Mouse (Mus musculus): ENCODE measurements around the gene Gm12830. TPM values are rescaled to one million over a fixed set of nuclear protein-coding genes. Genes with fewer than 3 reads are reported as not detected.

Gm12830 gene
- polyA plus RNA-seq, 1 experiment, result not detected

- no peak overlapping the region for H3K4me3 ChIP-seq (ENCODE audit: insufficient read depth, low read depth, low read length)
- TF ChIP-seq CTCF (IDR thresholded peaks at IDR 0.05; ENCODE audit: insufficient read depth, low read depth, low read length), result no peak
- 6% methylated on average over 11 of the region's 11 CpGs for whole genome bisulfite sequencing
- peaks cover under 1% of the 10 kb centered on the region for H3K4me1 ChIP-seq (ENCODE audit: control insufficient read depth, insufficient read depth, low read length)
- H3K27ac ChIP-seq (ENCODE audit: insufficient read depth, low read depth, low read length), result no peak overlapping the region
These were observed 81.9 kb downstream of the Gm12830 start for GRCm38 (mm10) chr4:114903422-114903782.

DNA sequence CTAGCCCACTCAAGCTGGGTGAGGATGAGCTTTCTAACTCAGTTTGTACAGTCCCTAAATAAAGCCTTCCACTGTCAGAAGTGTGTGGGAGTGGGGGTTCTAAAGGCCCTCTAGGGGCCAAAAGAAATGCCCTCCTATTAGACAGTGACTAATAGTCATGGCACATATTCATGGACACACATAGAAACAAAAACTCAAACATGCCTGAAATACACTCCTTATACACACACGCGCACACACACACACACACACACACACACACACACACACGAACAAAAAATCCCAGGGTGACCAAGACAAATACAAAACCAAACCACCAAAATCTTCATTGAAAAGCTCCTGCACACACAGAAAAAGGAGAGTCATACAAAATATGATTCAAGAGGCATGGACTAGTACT lies 84.0 kb downstream of the Gm12830 start:
- Histone ChIP-seq H3K4me1 (ENCODE audit: control insufficient read depth, insufficient read depth, low read length) (peaks cover 10% of the 10 kb centered on the region), H3K4me3 (ENCODE audit: insufficient read depth, low read depth, low read length) (no peak overlapping the region), H3K27ac (ENCODE audit: insufficient read depth, low read depth, low read length) (no peak overlapping the region)
- WGBS, result 60% methylated on average over 3 of the region's 3 CpGs
- TF ChIP-seq CTCF (IDR thresholded peaks at IDR 0.05; ENCODE audit: insufficient read depth, low read depth, low read length), result no peak
- no peak for TF ChIP-seq POLR2A (IDR thresholded peaks at IDR 0.05; ENCODE audit: insufficient read depth, low read depth, low read length)

Other genes starting within 250 kb of the Gm12830 start
- not detected in 2 replicates for gene Foxd2, start 87.2 kb downstream of the Gm12830 start, polyA plus RNA-seq (2012; ENCODE audit: insufficient read depth, insufficient read length, low replicate concordance, missing spikeins)
- not detected in 2 replicates for gene Foxe3, start 104.3 kb downstream of the Gm12830 start, polyA plus RNA-seq (2012; ENCODE audit: insufficient read depth, insufficient read length, low replicate concordance, missing spikeins)
- not detected in 2 replicates for gene Cmpk1, start 165.5 kb downstream of the Gm12830 start, polyA plus RNA-seq (2012; ENCODE audit: insufficient read depth, insufficient read length, low replicate concordance, missing spikeins)
- gene Stil, start 178.4 kb downstream of the Gm12830 start, polyA plus RNA-seq (2012; ENCODE audit: insufficient read depth, insufficient read length, low replicate concordance, missing spikeins), result not detected in 2 replicates
- gene Tal1, start 234.7 kb downstream of the Gm12830 start, polyA plus RNA-seq (2012; ENCODE audit: insufficient read depth, insufficient read length, low replicate concordance, missing spikeins), result not detected in 2 replicates

Measured in olfactory bulb, adult 2 months (tissue).